Mouse (Mus musculus) spleen, embryonic (tissue): ENCODE measurements at regions not wholly inside any gene's neighbourhood (a gene's known extent, or its start where the extent isn't known, plus 50 kb on each side); places are given as distances from the start of the nearest gene placed in this dataset.

ENCODE experiments used
- CTCF ChIA-PET: fragments of 350-600 bp; sonication (Branson Sonifier 250); formaldehyde crosslinking; loops from one replicate; lab custom pipeline; 2022; lab: Charles Lee

GRCm38 (mm10) chr13:31488186-31488585 is 67.7 kb upstream of the Foxq1 start:
- CTCF ChIA-PET = no interaction called here

- CTCF ChIA-PET = no interaction called here
These were observed 52.7 kb upstream of the Foxq1 start for GRCm38 (mm10) chr13:31503191-31503590.

- CTCF ChIA-PET = no interaction called here
These were observed 52.1 kb upstream of the Foxq1 start for GRCm38 (mm10) chr13:31503832-31504231.

- CTCF ChIA-PET = no interaction called here
These were observed 51.6 kb upstream of the Foxq1 start for GRCm38 (mm10) chr13:31504316-31504715.

GRCm38 (mm10) chr13:31505386-31505785 is 50.5 kb upstream of the Foxq1 start:
- CTCF ChIA-PET = no interaction called here
